Mouse (Mus musculus) liver, embryonic 14.5 days (tissue): ENCODE results near the gene Elmo1. TPM values are rescaled to one million over a fixed set of nuclear protein-coding genes. Genes with fewer than 3 reads are reported as not detected.

Experiments
- ATAC-seq: fragments of 200-750 bp; cut with Nextera tagmentation; 2 replicates; pipeline ENCODE4 v1.8.0; 2017; ENCODE audit warnings: moderate number of reproducible peaks, mild to moderate bottlenecking, moderate library complexity; ENCODE audit not compliant: insufficient read depth
- DNase-seq, 3 experiments: peaks; one replicate each; pipeline ENCODE4 v3.0.0-alpha.2; 2012 to 2013; ENCODE audit warnings: low read depth in 3 of 3, low spot score in 3 of 3
- H3K27ac ChIP-seq: fragments of 300-500 bp; sonication (generic); 2 replicates; pipeline ENCODE4 v1.5.1; 2014; ENCODE audit warnings: moderate library complexity, mild to moderate bottlenecking, control low read depth, inconsistent platforms
- H3K27me3 ChIP-seq: fragments of 300-500 bp; sonication (generic); 2 replicates; pipeline ENCODE4 v1.6.1; 2014; ENCODE audit warnings: mild to moderate bottlenecking, low read length, moderate library complexity; ENCODE audit not compliant: control insufficient read depth, insufficient read depth
- H3K36me3 ChIP-seq: fragments of 300-500 bp; sonication (generic); replicated peaks from 2 replicates; pipeline ENCODE4 v1.6.1; 2014; ENCODE audit warnings: low read depth; ENCODE audit not compliant: control insufficient read depth, insufficient read depth
- H3K4me1 ChIP-seq, 2 experiments: fragments of 200-500 bp in 1 of 2; fragments of 300-500 bp in 1 of 2; sonication (generic) in 1 of 2; replicated peaks; 2 replicates each; pipeline ENCODE4 v1.6.1; 2012 to 2014; ENCODE audit warnings: antibody characterized with exemption in 1 of 2, inconsistent platforms in 1 of 2, low read length in 1 of 2; ENCODE audit not compliant: control insufficient read depth in 2 of 2, insufficient read depth in 2 of 2
- H3K4me2 ChIP-seq: fragments of 300-500 bp; sonication (generic); 2 replicates; pipeline ENCODE4 v1.6.1; 2014; ENCODE audit warnings: low read depth, mild to moderate bottlenecking, control low read depth, moderate library complexity
- H3K4me3 ChIP-seq, 2 experiments: fragments of 200-500 bp in 1 of 2; fragments of 300-500 bp in 1 of 2; sonication (generic) in 1 of 2; 2 replicates each; pipeline ENCODE4 v1.5.1; 2012 to 2014; ENCODE audit warnings: low read depth in 2 of 2, low read length in 2 of 2, mild to moderate bottlenecking in 2 of 2, control low read depth in 1 of 2, inconsistent platforms in 1 of 2, moderate library complexity in 1 of 2; ENCODE audit not compliant: insufficient read depth in 1 of 2
- H3K9ac ChIP-seq: fragments of 300-500 bp; sonication (generic); replicated peaks from 2 replicates; pipeline ENCODE4 v1.6.1; 2014; ENCODE audit warnings: mild to moderate bottlenecking, control low read depth, moderate library complexity
- H3K9me3 ChIP-seq: fragments of 300-500 bp; sonication (generic); 2 replicates; pipeline ENCODE4 v1.6.1; 2016; ENCODE audit warnings: low read length, mixed read lengths; ENCODE audit not compliant: control insufficient read depth
- CTCF ChIP-seq: IDR thresholded peaks from 2 replicates; pipeline ENCODE4 v1.5.1; 2016; ENCODE audit warnings: antibody characterized with exemption, low read depth, control low read depth
- EP300 ChIP-seq: IDR thresholded peaks from 2 replicates; pipeline ENCODE4 v1.6.1; 2016; ENCODE audit warnings: antibody characterized with exemption, low read depth
- WGBS: fragments of 180-500 bp; shearing (Covaris S2); extraction: QIAGEN DNeasy Blood & Tissue Kit; methylation state at CpG from one replicate; pipeline ENCODE4 v1.1.7; 2014; ENCODE audit not compliant: insufficient replicate concordance; 5-methylcytosine and 5-hydroxymethylcytosine counted together
- polyA plus RNA-seq, 2 experiments: library from polyadenylated mRNA; depleted of rRNA in 1 of 2; stranded (reverse) in 1 of 2; unstranded in 1 of 2; fragments of >200 nt; fragmentation: Nextera tagmentation in 1 of 2; extraction: Ambion mirVana in 1 of 2; gene quantifications; 2 replicates each; pipeline versions ENCODE4 v1.2.1 to v1.2.3; 2012 to 2014

Elmo1 gene
- polyA plus RNA-seq, 2 experiments, result 3.0 to 3.9 TPM

- Histone ChIP-seq H3K4me3 (no peak overlapping the region), H3K9me3 (no peaks in the 10 kb centered on the region), H3K4me2 (no peak overlapping the region), H3K36me3 (no peaks in the 10 kb centered on the region), H3K27me3 (no peaks in the 10 kb centered on the region), H3K9ac (no peak overlapping the region), H3K4me1 (no peaks in the 10 kb centered on the region), H3K27ac (no peak overlapping the region)
- ATAC-seq, result no peak
- WGBS, result 64% methylated on average over 4 of the region's 4 CpGs
- DNase-seq, result no peak
- TF ChIP-seq EP300 (no peak), CTCF (no peak)
These were observed 244.9 kb downstream of the Elmo1 start for GRCm38 (mm10) chr13:20335051-20335888.

GRCm38 (mm10) chr13:20335889-20336497, 245.6 kb downstream of the Elmo1 start:
- Histone ChIP-seq H3K9me3 (no peaks in the 10 kb centered on the region), H3K4me1 (no peaks in the 10 kb centered on the region), H3K36me3 (no peaks in the 10 kb centered on the region), H3K4me2 (no peak overlapping the region), H3K4me3 (no peak overlapping the region), H3K27ac (no peak overlapping the region), H3K27me3 (no peaks in the 10 kb centered on the region), H3K9ac (no peak overlapping the region)
- TF ChIP-seq CTCF, result no peak
- no peak for TF ChIP-seq EP300
- ATAC-seq (no peak), DNase-seq (no peak)
- 63% methylated on average over 7 of the region's 7 CpGs for WGBS

- Histone ChIP-seq H3K27ac (no peak overlapping the region), H3K27me3 (no peaks in the 10 kb centered on the region), H3K9me3 (no peaks in the 10 kb centered on the region), H3K36me3 (no peaks in the 10 kb centered on the region), H3K4me3 (no peak overlapping the region), H3K9ac (no peak overlapping the region), H3K4me2 (no peak overlapping the region), H3K4me1 (no peaks in the 10 kb centered on the region)
- 75% methylated on average over 3 of the region's 3 CpGs for WGBS
- TF ChIP-seq CTCF (no peak), EP300 (no peak)
- DNase-seq (no peak), ATAC-seq (no peak)
These were observed 252.5 kb downstream of the Elmo1 start for GRCm38 (mm10) chr13:20342881-20343280.

GRCm38 (mm10) chr13:20349754-20350153, 259.4 kb downstream of the Elmo1 start:
- 49% methylated on average over 1 of the region's 1 CpGs for WGBS

GRCm38 (mm10) chr13:20352631-20353030, 262.2 kb downstream of the Elmo1 start:
- TF ChIP-seq EP300 (no peak), CTCF (no peak)
- WGBS, result 63% methylated on average over 2 of the region's 2 CpGs
- H3K27ac ChIP-seq, result no peak overlapping the region

More at GRCm38 (mm10) chr13:20349754-20350153, 259.4 kb downstream of the Elmo1 start:
- H3K27ac ChIP-seq, result no peak overlapping the region
- no peaks in the 10 kb centered on the region for H3K4me1 ChIP-seq
- DNase-seq (no peak), ATAC-seq (no peak)
- no peaks in the 10 kb centered on the region for H3K36me3 ChIP-seq
- no peaks in the 10 kb centered on the region for H3K27me3 ChIP-seq
- no peaks in the 10 kb centered on the region for H3K9me3 ChIP-seq
- H3K4me3 ChIP-seq, result no peak overlapping the region
- no peak overlapping the region for H3K4me2 ChIP-seq
- TF ChIP-seq CTCF, result no peak
- TF ChIP-seq EP300, result no peak
- H3K9ac ChIP-seq, result no peak overlapping the region

More at GRCm38 (mm10) chr13:20352631-20353030, 262.2 kb downstream of the Elmo1 start:
- Histone ChIP-seq H3K27me3 (no peaks in the 10 kb centered on the region), H3K9ac (no peak overlapping the region), H3K4me3 (no peak overlapping the region), H3K9me3 (no peaks in the 10 kb centered on the region), H3K36me3 (no peaks in the 10 kb centered on the region), H3K4me1 (no peaks in the 10 kb centered on the region), H3K4me2 (no peak overlapping the region)
- ATAC-seq (no peak), DNase-seq (no peak)
